Mouse (Mus musculus): Measurements from ENCODE around the gene Akap13.
A peak's percentile ranks its signal among the peaks of the same experiment; 100 is the strongest.

Gene Akap13

DNA sequence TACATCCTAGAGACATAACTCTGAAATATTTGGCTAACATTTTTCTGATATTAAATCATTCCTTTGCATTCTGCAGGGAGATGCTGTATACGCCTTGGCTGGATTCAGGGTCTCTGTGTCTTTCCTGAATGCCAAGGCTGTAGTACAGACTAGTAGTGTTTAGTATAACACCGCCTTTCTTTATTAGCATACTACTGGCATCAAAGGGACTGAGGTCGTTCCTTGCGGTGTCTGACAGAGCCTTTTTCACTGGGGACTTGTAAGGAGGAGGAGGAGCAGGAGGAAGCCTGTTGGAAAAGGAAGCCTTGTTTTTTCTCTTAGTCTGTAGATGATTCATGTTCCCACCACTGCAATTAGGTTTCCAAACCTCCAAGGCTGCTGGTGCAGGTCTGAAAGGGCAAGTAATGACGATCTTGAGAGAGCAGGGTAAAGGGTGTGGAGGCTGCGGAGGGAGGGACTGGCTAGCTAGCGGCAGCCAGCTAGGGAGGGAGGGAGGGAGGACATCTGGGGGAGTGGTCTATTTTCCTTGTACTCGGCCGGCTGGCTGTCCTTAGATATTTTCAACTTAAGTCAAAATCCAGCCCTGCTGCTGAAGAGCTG lies 186.9 kb downstream of the Akap13 start:
- DNase-seq, result peak; percentile 14 to 19

DNA sequence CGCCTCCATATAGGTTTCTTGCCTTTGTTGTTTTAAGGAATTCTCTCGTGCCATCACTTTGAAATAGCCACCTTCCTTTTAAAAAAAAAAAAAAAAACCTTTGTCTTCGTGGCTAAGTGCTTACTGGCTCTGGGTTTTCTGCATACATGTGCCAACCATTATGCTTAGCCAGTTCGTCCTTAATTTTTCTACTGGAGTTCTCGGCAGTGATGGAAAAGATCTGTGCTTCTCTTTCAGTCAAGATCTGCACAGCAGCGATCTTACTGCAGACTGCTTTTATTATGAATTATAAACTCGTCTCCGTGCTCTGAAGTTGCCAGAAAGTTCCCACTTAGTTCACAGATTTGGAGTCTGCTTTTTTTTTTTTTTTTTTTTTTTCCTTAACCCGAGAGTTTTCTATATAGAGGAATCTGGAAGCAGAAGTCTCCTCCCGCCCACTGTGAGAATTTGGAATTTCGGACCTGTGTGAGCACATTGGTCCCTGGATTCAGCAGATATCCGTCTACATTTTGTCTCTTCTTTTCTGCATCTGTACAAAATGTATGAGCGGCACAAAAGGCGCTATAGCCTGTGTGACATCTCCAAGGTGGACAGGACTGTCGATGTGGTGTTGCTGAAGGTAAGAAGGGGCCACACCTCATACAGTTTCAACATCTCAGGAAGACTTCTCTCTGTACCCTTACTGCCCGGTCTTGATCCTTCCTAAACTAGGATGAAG lies 187.7 kb downstream of the Akap13 start:
- DNase-seq, result no peak

DNA sequence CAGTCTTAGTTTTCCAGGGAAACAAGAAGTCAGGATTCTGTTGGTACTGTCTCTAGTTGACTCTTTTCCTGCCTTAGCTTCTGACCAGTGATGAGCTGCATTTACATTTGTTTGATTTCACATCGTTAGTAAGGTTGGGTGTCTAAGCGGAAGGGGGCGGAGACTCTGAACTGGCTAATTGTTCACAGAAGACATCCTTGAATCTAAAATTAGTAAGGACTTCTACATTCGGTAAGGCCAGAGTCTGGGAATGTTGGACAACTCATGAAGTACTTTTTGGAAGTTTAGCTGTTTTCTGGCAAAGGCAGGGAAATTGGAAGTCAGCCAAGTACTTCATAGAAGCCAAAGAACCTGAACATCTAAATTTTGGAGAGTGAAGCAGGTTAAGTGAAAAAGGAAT lies 188.7 kb downstream of the Akap13 start:
- no peak for DNase-seq

DNA sequence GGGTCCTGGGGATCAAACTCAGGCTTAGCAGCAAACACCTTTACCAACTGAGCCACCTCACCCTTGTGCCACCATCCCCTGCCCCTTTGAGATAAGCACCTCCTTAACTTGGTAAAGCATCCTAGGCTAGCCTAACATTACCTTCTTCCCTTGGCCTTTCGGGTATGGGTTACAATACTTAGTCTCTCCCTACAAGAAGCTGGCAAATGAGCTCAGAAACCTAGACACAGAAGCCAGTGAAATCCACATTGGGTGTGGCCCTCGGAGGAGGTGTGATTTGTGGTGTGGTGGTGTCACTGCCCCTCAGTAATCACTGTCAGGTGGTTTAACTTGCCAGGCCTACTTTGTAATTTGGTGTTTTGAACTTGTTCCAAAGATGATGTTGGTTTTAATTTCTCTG lies 189.3 kb downstream of the Akap13 start:
- no peak for DNase-seq

DNA sequence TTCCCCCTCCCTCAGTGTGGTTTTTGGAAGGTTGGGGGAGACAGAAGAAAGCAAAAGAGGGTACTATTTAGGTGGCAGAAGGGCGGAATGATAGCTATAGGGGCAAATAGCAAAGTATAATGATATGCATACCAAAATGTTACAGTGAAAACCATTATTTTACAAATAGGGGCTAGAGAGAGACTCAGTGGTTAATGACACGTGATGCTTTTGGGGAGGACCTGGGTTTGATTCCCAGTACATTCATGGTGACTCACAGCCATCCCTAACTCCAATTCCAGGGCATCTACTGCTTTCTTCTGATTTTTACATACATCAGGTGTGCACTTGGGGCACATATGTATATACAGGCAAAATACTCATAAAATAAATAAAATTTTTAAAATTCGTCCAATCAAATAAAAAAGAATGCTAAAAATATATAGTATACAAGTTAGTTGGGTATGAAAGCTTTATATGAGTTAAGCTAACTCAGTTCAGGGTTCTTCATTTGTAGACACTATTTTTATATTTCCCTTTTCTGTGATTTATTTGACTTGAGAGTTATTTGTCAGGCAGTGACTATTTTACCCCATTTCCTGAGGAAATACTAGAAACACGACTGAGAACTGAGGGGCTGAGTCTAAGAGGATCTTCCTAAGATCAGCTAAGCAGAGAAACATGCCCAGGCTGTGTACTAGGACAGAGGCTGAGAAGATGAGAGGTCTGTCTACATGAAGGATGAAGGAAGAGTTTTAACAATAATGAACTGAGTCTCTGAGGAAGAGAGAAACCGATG lies 190.0 kb downstream of the Akap13 start:
- no peak for DNase-seq

DNA sequence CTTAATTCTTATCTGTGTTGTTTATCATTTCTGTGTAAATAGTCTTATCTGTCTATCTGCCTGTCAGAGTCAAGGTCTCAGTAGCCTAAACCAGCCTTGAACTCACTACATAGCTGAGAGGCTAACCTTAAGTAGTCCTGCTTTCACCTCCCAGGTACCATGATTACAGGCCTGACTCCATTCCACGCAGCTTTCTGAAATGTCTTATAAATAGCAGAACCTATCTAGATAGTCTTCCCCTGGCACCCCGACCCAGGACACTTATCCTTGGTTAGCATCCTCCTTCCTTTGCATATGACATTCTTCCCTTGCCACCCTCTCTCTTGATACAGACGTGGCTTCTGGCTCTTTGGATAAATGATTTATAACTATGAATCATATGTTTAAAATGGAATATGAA lies 192.7 kb downstream of the Akap13 start:
- DNase-seq, result no peak

DNA sequence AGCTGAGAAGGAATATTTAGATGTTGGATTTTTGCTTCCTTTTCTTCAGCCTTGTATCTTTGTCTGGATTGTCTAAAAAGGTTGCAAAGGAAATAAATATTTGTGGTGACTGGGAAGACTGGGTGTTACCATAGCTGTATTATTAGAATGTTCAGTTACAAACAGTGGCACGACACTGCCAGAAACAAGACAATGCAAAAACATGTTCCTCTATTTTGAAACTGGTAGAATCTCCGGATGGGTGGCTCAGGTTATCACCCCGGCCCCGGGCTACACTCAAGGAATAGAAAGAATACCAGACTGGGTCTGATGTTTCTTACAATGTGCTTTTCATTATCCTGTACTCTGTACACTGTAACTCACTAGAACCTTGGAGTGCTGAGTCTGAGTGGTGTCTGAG lies 193.6 kb downstream of the Akap13 start:
- DNase-seq, result no peak

DNA sequence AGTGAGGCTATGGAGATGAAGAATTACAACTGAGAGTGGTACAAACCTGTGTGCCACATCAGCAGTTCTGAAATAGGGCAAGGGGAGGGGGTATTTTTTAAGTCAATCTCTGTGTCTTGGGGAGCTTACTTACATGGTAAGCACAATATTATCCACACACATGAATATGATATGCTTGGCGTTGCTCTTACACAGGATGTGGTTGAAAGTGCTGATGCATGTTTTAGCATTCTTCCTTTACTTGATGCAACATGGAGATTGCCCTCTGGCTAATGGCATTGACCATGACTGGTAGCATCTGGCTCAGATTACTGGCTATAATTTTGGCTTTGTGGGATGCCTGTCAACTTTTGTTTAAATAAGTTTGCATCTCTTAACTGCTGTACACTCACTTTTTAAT lies 194.6 kb downstream of the Akap13 start:
- DNase-seq, result no peak

DNA sequence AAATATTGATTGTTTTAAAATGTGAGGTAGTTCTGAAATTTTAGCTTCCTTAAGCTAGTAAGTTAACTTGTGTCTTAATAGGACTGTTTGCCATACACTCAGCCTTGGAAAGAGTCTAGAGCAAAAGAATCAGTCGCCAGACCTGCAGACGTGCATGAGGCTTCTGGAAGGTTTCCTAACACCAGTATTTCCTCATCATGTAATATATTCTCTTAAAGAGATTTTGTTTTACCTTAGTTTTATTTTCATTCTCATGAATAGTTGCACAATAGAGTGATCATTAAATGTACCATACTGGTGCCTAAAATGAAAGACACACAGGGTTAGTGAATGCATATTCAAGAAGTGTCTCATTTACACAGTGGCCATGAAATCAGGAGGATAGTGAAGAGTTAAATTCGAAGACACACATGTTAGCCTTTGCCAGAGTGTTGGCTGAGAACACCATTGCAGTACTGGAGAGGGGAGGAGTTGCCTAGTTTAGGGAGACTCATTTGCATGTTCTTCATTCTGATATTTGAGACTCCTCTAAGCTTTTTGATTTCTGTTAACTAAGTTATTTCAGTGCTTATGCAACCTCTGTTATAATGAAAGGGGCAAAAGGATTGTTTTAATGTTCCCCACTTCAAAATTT lies 198.5 kb downstream of the Akap13 start:
- DNase-seq, result no peak

DNA sequence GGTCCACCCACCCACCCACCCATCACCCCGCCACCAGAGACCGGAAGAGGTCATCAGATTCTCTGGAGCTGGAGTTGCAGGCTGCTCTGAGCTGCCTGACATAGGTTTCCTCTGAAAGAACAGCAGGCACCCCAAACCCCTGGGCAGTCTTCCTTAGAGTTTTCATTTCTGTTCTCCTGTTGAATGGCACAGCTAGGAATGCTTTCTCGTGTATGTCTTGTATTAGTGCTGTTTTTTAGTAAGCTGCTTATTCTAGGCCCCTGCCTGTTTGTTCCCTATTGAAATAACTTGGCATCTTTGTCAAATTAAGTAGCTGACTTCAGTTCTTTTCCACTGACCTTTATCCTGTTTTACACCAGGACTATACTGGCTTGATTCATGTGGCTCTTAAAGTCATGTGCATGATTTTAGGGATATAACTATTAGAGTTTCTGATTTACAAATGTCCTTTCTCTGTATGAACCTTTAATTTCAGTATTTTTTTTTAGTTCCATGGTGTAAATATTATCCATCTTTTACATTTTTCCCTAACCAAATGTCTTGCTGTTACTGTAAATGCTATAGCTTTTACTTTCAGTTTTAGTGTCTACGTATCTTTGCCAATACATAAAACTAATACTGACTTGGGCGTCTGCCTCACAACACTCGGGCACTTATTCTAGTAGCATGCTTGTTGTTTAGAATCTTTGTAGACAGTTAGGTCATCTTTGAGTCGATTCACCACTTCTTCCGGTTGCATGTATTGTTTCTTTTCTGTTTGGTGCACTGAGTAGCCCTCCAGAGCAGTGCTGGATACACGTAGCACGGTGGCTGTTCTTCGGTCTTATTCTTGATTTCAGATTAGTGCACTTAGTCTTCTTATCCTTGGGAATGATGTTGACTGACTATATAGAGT lies 200.1 kb downstream of the Akap13 start:
- DNase-seq, result no peak

DNA sequence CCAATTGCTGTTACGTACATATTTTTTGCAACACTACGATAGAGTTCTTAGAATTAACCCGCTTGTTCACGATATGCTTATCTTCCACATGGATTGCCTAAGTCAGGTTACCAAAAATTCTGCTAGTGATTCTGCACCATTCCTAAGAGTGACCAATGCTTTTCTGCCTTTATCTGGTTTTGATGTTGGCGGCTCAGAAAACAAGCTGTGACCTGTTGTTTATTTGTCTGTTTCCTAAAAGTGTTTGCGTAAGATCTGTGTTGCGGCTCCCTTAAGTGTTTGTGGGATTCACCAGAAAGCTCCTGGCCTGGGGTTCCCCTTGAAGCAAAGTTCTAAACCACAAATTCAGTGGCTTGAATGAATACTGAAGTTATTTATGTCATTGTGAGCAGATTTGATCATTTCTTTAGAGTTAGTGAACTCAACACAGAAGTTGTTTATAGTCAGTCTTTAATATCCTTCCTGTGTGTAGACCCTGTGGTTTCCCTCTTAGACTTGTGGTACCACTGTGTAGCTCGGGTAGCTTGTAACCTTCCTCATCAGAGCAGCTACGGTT lies 201.0 kb downstream of the Akap13 start:
- no peak for DNase-seq

DNA sequence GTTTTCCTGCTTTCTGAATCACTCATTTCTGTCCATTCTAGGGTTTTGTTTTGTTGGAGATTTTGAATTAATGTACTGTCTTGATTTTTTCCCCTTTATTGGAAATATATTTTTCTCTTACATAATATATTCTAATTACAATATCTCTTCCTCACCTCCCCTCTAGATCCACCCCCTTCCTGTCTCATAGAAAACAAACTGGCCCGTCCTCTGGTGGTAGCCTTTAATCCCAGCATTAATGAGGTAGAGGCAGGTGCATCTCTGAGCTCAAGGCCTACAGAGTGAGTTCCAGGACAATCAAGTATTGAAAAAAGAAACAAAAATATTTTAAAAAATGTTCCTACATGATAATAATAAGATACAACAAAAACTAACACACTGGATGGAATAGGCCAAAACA lies 201.6 kb downstream of the Akap13 start:
- no peak for DNase-seq

DNA sequence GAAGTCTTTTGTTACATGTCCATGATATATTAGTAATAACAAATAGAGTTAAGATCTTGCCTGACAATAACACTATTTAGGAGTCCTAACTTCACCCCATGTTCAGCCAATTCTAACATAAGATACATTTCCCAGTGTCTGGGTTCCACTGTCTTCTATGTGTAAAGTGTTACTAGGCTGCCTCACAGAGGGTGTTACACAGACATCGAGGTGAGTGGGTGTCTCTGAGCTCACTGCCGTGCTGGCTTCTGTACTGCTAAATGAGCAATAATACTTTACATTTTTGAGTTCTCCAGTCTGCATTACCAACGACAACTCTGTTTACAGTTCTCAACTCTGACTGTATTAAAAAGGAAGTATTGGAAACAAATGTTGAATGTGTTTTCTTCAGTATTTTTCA lies 209.1 kb downstream of the Akap13 start:
- no peak for DNase-seq

DNA sequence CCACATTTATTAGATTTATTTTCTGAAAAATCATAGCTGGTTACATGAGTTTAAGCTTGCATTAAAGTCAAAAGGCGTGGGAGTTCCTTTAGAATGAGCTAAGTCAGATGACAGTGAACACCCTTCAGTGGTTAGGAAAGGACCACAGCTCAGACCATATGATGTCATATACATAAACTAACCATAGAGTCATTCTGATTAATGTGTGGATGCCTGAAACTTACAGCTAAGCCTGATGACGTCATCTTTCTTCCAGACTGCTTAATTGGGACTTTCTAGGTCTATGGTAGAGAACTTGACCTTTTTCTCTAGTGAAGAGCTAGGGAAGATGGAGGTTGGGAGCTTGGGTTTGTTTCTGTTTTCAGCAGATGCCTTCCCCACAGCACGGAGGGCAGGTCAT lies 211.6 kb downstream of the Akap13 start:
- no peak for DNase-seq

DNA sequence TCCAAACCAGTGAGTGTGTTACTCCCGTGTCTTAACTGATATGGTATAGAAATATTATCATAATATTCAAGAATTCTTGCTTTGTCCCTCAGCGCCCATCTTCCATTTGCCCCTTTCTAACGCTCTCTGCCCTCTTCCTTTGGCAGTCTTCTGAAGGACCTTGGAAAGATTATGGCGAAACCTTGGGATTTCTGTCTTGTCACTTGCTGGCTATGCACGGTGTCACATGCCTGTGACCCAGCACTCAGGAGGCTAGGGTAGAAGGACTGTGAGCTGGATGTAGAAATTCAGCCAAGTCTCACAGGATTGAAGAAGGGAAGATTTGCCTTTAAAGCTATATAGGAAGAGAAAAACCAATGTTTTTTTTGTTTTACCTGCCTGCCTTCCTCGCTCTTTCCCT lies 212.2 kb downstream of the Akap13 start:
- no peak for DNase-seq

DNA sequence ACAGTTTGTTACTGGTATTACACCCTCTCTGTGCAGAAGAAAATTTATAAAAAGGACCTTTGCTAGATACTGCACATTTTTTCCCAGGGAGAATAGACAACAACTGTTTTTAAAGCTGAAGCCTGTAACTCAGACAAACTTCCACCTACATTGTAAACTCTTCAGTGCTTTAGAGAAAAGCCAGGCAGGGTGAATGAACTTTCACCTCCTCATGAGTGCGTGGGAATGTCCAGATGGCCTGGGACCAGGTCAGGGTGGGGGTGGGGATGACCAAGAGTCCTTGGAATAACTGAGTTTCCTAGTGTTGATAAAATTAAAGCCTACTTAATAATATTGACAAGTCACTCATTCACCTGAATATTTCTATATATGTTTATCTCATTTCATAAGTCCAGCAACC lies 213.1 kb downstream of the Akap13 start:
- DNase-seq, result no peak

DNA sequence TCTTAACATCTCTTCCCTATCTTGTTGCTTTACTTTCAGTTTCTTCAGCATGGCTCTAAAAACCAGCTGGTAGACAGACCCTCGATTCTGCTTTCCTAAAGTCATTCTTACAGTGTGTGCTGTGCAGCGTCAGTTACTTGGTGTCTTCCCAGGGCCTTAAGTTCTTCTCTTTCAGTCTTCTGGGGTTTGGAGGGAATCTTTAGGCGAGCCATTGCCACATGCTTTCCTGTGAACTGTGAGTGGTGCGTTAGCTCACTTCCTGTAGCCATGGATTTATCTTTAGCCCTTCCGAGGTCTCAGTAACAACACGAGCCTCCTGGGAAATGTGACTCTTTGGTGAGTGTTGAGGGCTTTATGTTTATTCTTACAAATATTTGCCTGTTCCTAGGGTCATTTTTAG lies 214.1 kb downstream of the Akap13 start:
- no peak for DNase-seq

DNA sequence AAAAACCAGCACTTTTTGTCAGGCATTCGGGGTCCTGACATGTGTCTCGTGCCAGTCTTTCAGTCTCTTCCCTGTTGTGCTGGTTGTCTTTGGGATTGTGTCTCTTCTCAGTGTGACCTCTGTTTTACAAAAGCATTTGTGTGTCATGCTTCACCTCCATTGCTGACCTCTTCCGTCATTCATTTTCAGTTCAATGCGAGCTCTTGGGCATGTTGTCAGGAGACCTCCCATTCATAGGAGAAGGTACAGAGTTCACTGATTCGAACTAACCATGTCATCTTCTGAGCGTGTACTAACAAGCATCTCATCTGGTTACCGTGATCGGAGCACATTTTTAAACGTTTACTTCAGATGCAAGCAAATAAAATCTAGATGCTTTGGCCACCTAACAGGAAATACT lies 224.3 kb downstream of the Akap13 start:
- DNase-seq, result no peak

DNA sequence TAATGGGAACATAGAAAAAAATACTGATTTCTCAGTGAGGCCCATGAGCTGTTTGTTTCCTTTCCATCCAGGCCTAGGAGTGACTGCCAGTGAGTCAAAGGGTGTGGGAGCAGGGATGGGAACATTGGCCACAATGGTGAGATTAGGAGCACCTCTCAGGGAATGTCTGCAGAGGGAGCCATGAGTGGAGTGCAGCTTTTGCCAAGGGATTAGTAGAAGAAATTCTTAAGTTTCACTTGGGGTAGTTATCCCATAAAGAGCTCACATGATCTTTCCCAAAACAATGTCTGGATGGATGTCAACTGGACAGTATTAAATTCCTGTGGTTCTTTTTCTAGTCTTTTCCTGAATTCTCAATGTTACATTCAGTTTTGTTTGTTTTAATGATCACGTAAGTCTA lies 227.6 kb downstream of the Akap13 start:
- DNase-seq, result no peak

DNA sequence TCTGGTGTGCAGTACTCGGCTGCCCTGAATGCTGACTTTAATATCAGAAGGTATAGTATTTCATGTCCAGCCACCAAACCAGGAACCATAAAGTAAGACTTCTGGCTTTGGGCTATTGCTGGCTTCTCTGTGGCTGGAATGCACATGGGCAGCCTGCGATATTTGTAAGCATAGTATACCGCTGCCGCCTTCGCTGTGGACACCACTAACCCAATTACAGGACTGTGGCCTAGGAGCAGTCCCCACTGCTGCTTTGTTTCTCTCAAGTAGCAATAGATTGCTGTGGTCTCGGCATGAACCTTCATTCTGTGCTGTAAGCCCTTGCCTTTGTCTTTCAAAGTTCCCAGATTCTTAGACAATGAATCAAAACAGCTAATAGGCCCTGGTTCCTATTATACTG lies 228.1 kb downstream of the Akap13 start:
- no peak for DNase-seq

DNA sequence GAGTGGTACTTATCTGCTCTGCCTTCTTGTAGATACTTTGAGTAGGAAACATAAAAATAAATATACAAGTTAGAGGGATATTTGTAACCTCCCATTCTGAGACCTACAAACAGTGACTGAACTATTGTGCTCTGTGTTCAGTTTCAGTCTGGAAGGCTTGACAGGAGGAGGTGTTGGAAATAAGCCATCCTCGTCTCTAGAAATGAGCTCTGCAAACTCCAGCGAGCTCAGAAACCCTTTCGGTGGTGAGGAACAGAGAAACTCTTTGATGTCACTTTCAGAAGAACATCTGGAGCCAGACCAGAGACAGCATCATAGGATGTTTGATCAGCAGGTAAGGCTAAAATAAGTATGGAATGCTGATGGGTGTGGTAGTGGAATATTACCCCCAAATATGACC lies 229.6 kb downstream of the Akap13 start:
- no peak for DNase-seq

DNA sequence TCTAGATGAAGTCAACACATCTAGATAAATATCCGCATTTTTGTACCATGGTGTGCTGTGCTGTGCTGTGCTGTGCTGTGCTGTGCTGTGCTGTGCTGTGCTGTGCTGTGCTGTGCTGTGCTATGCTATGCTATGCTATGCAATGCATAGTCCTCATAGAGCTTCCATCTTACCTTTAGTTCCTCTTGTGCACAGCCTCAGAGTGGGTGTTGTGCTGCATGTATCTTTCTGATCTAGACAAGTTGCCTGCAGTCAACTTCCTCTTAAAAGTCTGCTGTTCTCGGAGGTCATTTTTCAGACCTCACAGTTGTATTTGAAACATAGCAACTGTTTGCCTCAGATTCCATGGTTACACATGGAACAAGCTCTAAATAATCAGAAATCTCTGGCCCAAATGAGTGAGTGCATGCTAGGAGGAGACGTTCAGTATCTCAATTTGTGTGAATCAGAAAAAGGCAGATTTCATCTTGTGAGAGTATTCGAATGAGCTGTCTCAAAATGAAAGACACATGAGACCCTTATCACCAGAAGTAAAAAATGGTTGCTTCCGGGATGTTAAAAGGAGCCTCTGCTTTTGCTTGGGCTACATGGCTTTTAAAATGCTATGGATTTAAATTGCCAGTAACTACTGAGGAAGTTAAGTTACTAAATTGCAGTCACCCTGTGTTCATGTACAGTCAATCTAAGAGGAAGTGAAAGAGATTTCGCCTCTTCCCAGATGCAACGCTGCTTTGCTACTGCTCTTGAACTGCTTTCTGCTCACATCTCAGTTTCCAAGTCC lies 230.9 kb downstream of the Akap13 start:
- DNase-seq, result no peak

Data from cerebellum, postnatal 14 days (tissue).